Mouse (Mus musculus): ENCODE measurements at regions not wholly inside any gene's neighbourhood (a gene's known extent, or its start where the extent isn't known, plus 50 kb on each side); places are given as distances from the start of the nearest gene placed in this dataset.
"Not testable (repeated sequence)": the region's sequence is repeated elsewhere in the genome, so short reads cannot be mapped to it uniquely, and the experiment has no call there.

- not testable (repeated sequence) for H3K9me3 ChIP-seq (replicated peaks); H3K4me2 ChIP-seq; H3K9ac ChIP-seq; H3K27ac ChIP-seq (replicated peaks); H3K27me3 ChIP-seq; H3K4me1 ChIP-seq (replicated peaks); H3K36me3 ChIP-seq (replicated peaks); H3K4me3 ChIP-seq (replicated peaks)
- 67% methylated on average over 2 of the region's 2 CpGs for WGBS (ENCODE audit: insufficient replicate concordance)
- ATAC-seq (ENCODE audit: insufficient read depth), result peak; percentile 25; the same call in 1 of the 2 replicates
Measured at GRCm38 (mm10) chr5:145635204-145635603, 50.7 kb upstream of the Cyp3a41b start.

Measured in liver, embryonic 15.5 days (tissue).